Mouse (Mus musculus): ENCODE results near the gene Il22ra1.

DNA sequence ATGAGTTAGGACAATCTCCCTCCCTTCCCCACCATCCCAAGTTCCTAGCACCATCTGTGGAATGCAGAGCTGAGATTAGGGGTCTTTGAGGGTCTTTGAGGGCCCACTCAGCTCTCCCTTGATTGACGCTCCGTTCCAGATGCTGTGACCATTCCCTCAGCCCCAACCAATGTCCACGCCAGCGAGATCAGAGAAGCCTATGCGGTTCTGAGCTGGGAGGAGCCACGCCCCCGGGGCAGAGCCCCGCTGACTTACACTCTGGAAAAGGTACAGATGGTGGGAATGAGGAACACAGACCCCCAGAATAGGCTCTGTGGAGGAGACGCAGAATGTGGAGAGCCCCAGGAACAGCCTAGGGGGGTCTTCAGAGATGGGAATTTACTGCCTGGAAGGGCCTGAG lies 51.7 kb downstream of the Il22ra1 start:
- TF ChIP-seq CTCF (IDR thresholded peaks at IDR 0.05) (no peak), EP300 (IDR thresholded peaks at IDR 0.05) (no peak)

Data from lung, postnatal 0 days (tissue).